Mouse (Mus musculus) macrophage (primary cell): Measurements from ENCODE around the gene Fam189a2. TPM values are rescaled to one million over a fixed set of nuclear protein-coding genes. Genes with fewer than 3 reads are reported as not detected.

Source experiments
- H3K27ac ChIP-seq: fragments of 350-480 bp; formaldehyde crosslinking; 2 replicates; pipeline ENCODE4 v1.9.0; 2021
- H3K36me3 ChIP-seq: fragments of 350-480 bp; formaldehyde crosslinking; 2 replicates; pipeline ENCODE4 v1.9.0; 2021; ENCODE audit errors: inconsistent target
- H3K4me3 ChIP-seq: fragments of 350-480 bp; formaldehyde crosslinking; 2 replicates; pipeline ENCODE4 v1.9.0; 2021; ENCODE audit errors: inconsistent target
- H3K79me2 ChIP-seq: fragments of 350-480 bp; formaldehyde crosslinking; 2 replicates; pipeline ENCODE4 v1.9.0; 2021; ENCODE audit errors: inconsistent target
- WGBS: methylation state at CpG from one replicate; pipeline ENCODE4 v1.1.7; 2026; ENCODE audit warnings: inconsistent platforms; ENCODE audit not compliant: missing documents; 5-methylcytosine and 5-hydroxymethylcytosine counted together
- polyA plus RNA-seq: library from polyadenylated mRNA; stranded (reverse); fragments of 250-400 nt; gene quantifications from 3 replicates; pipeline ENCODE4 v1.2.4, GENCODE M21; 2018; ENCODE audit warnings: inconsistent platforms

Gene Fam189a2
- polyA plus RNA-seq, 1 experiment from 2014 or later, result not detected

GRCm38 (mm10) chr19:23948301-23949000 lies 82.4 kb downstream of the Fam189a2 start:
- Histone ChIP-seq H3K27ac (no peak overlapping the region), H3K4me3 (no peak overlapping the region), H3K79me2 (no peaks in the 10 kb centered on the region), H3K36me3 (0 out of 2 replicates have a peak, but pooled peaks cover 4% of the 10 kb centered on the region)
- 81% methylated on average over 11 of the region's 12 CpGs for WGBS

- Histone ChIP-seq H3K27ac (no peak overlapping the region), H3K36me3 (0 out of 2 replicates have a peak, but pooled peaks cover 4% of the 10 kb centered on the region), H3K4me3 (no peak overlapping the region), H3K79me2 (no peaks in the 10 kb centered on the region)
- 89% methylated on average over 4 of the region's 4 CpGs for WGBS
Observed at GRCm38 (mm10) chr19:23947871-23948270, 82.9 kb downstream of the Fam189a2 start.

GRCm38 (mm10) chr19:23946751-23947150 lies 84.1 kb downstream of the Fam189a2 start:
- Histone ChIP-seq H3K27ac (no peak overlapping the region), H3K79me2 (no peaks in the 10 kb centered on the region), H3K4me3 (no peak overlapping the region), H3K36me3 (0 out of 2 replicates have a peak, but pooled peaks cover 4% of the 10 kb centered on the region)
- 96% methylated on average over 4 of the region's 4 CpGs for WGBS

GRCm38 (mm10) chr19:23946026-23946685 lies 84.7 kb downstream of the Fam189a2 start:
- 64% methylated on average over 6 of the region's 6 CpGs for WGBS
- H3K36me3 ChIP-seq, result 0 out of 2 replicates have a peak, but pooled peaks cover 4% of the 10 kb centered on the region
- H3K27ac ChIP-seq, result no peak overlapping the region
- H3K4me3 ChIP-seq, result no peak overlapping the region
- H3K79me2 ChIP-seq, result no peaks in the 10 kb centered on the region

GRCm38 (mm10) chr19:23942886-23943285 lies 87.9 kb downstream of the Fam189a2 start:
- peaks cover 8% of the 10 kb centered on the region; the same call in 1 of the 2 replicates for H3K36me3 ChIP-seq
- no peak overlapping the region for H3K27ac ChIP-seq
- 92% methylated on average over 7 of the region's 7 CpGs for WGBS
- H3K4me3 ChIP-seq, result no peak overlapping the region
- no peaks in the 10 kb centered on the region for H3K79me2 ChIP-seq

- Histone ChIP-seq H3K27ac (no peak overlapping the region), H3K4me3 (no peak overlapping the region), H3K79me2 (no peaks in the 10 kb centered on the region), H3K36me3 (peaks cover 19% of the 10 kb centered on the region; the same call in 1 of the 2 replicates)
- 88% methylated on average over 12 of the region's 12 CpGs for WGBS
Observed at GRCm38 (mm10) chr19:23941422-23941949, 89.3 kb downstream of the Fam189a2 start.

GRCm38 (mm10) chr19:23930826-23931225 lies 100.0 kb downstream of the Fam189a2 start:
- H3K36me3 ChIP-seq, result 0 out of 2 replicates have a peak, but pooled peaks cover 6% of the 10 kb centered on the region
- H3K79me2 ChIP-seq, result no peaks in the 10 kb centered on the region
- H3K4me3 ChIP-seq, result no peak overlapping the region
- no peak overlapping the region for H3K27ac ChIP-seq
- WGBS, result 94% methylated on average over 5 of the region's 5 CpGs

- 97% methylated on average over 5 of the region's 5 CpGs for WGBS
- no peaks in the 10 kb centered on the region for H3K36me3 ChIP-seq
- H3K79me2 ChIP-seq, result no peaks in the 10 kb centered on the region
- no peak overlapping the region for H3K27ac ChIP-seq
- no peak overlapping the region for H3K4me3 ChIP-seq
Observed at GRCm38 (mm10) chr19:23925541-23925940, 105.3 kb downstream of the Fam189a2 start.

- no peak overlapping the region for H3K27ac ChIP-seq
- no peaks in the 10 kb centered on the region for H3K36me3 ChIP-seq
- WGBS, result 90% methylated on average over 9 of the region's 9 CpGs
- H3K4me3 ChIP-seq, result no peak overlapping the region
- no peaks in the 10 kb centered on the region for H3K79me2 ChIP-seq
Observed at GRCm38 (mm10) chr19:23924791-23925190, 106.0 kb downstream of the Fam189a2 start.

- Histone ChIP-seq H3K4me3 (no peak overlapping the region), H3K36me3 (no peaks in the 10 kb centered on the region), H3K79me2 (no peaks in the 10 kb centered on the region), H3K27ac (no peak overlapping the region)
- WGBS, result 97% methylated on average over 6 of the region's 6 CpGs
Observed at GRCm38 (mm10) chr19:23924057-23924456, 106.8 kb downstream of the Fam189a2 start.

Other genes starting within 250 kb of the Fam189a2 start
- 4.8 to 9.8 TPM (median 7.2 TPM) in 3 replicates for gene Tjp2, start 194.0 kb upstream of the Fam189a2 start, polyA plus RNA-seq
- gene Fxn, start 249.6 kb upstream of the Fam189a2 start, polyA plus RNA-seq, result 1.6 to 5.8 TPM (median 2.8 TPM) in 3 replicates